Mouse (Mus musculus) kidney, postnatal 0 days (tissue): ENCODE measurements around the gene Tirap. TPM values are rescaled to one million over a fixed set of nuclear protein-coding genes. Genes with fewer than 3 reads are reported as not detected.
A peak's percentile ranks its signal among the peaks of the same experiment; 100 is the strongest.

Experiments
- ATAC-seq: fragments of 200-750 bp; cut with Nextera tagmentation; replicated peaks from 2 replicates; pipeline ENCODE4 v1.8.0; 2017; ENCODE audit warnings: low read depth, moderate number of reproducible peaks, moderate TSS enrichment, moderate library complexity; ENCODE audit not compliant: low FRiP score
- DNase-seq: peaks from one replicate; pipeline ENCODE4 v3.0.0-alpha.2; 2016; ENCODE audit warnings: low spot score
- H3K27ac ChIP-seq: fragments of 300-500 bp; sonication (generic); 2 replicates; pipeline ENCODE4 v1.5.1; 2014; ENCODE audit warnings: mild to moderate bottlenecking
- H3K27me3 ChIP-seq: fragments of 300-500 bp; sonication (generic); 2 replicates; pipeline ENCODE4 v1.6.1; 2014; ENCODE audit warnings: low read length, mixed read lengths; ENCODE audit not compliant: insufficient read depth
- H3K36me3 ChIP-seq: fragments of 300-500 bp; sonication (generic); 2 replicates; pipeline ENCODE4 v1.6.1; 2014; ENCODE audit warnings: low read length, mixed read lengths; ENCODE audit not compliant: insufficient read depth
- H3K4me1 ChIP-seq: fragments of 300-500 bp; sonication (generic); replicated peaks from 2 replicates; pipeline ENCODE4 v1.6.1; 2014; ENCODE audit warnings: antibody characterized with exemption, low read length, mixed read lengths; ENCODE audit not compliant: insufficient read depth
- H3K4me2 ChIP-seq: fragments of 300-500 bp; sonication (generic); 2 replicates; pipeline ENCODE4 v1.6.1; 2014; ENCODE audit warnings: mild to moderate bottlenecking, low read length, moderate library complexity, mixed read lengths
- H3K4me3 ChIP-seq: fragments of 300-500 bp; sonication (generic); replicated peaks from 2 replicates; pipeline ENCODE4 v1.5.1; 2014; ENCODE audit warnings: low read depth, low read length
- H3K9ac ChIP-seq: fragments of 300-500 bp; sonication (generic); 2 replicates; pipeline ENCODE4 v1.6.1; 2014; ENCODE audit warnings: low read depth, low read length
- H3K9me3 ChIP-seq: fragments of 300-500 bp; sonication (generic); replicated peaks from 2 replicates; pipeline ENCODE4 v1.6.1; 2016; ENCODE audit warnings: low read length, inconsistent platforms, mixed read lengths
- CTCF ChIP-seq: IDR thresholded peaks from 2 replicates; pipeline ENCODE4 v1.5.1; 2016; ENCODE audit warnings: antibody characterized with exemption, low read depth, mild to moderate bottlenecking, moderate library complexity
- WGBS: fragments of 180-500 bp; shearing (Covaris S2); extraction: QIAGEN DNeasy Blood & Tissue Kit; methylation state at CpG from one replicate; pipeline ENCODE4 v1.1.7; 2014; 5-methylcytosine and 5-hydroxymethylcytosine counted together
- polyA plus RNA-seq: library from polyadenylated mRNA; unstranded; fragments of >200 nt; fragmentation: Nextera tagmentation; extraction: Ambion mirVana; gene quantifications from 2 replicates; pipeline ENCODE4 v1.2.1, GENCODE M21; 2015

The Tirap gene
- polyA plus RNA-seq, 1 experiment from 2014 or later = 7.4 TPM

GRCm38 (mm10) chr9:35176124-35176659 is 23.9 kb downstream of the Tirap start:
- TF ChIP-seq CTCF = no peak
- Histone ChIP-seq H3K27me3 (no peaks in the 10 kb centered on the region), H3K4me2 (peak overlapping the region; percentile 91), H3K4me1 (0 out of 2 replicates have a peak, but pooled peaks cover 5% of the 10 kb centered on the region), H3K27ac (peak overlapping the region; percentile 66; the same call in 1 of the 2 replicates), H3K9ac (peak overlapping the region; percentile 45; the same call in 1 of the 2 replicates), H3K36me3 (no peaks in the 10 kb centered on the region), H3K9me3 (no peaks in the 10 kb centered on the region), H3K4me3 (peak overlapping the region; percentile 51)
- no peak for DNase-seq
- ATAC-seq = no peak; the same call in 1 of the 2 replicates
- WGBS = 51% methylated on average over 14 of the region's 14 CpGs

- Histone ChIP-seq H3K36me3 (no peaks in the 10 kb centered on the region), H3K9ac (peak within 1 kb of the TSS; percentile 45), H3K27me3 (no peaks in the 10 kb centered on the region), H3K4me1 (0 out of 2 replicates have a peak, but pooled peaks cover 5% of the 10 kb centered on the region), H3K9me3 (no peaks in the 10 kb centered on the region), H3K4me2 (peak within 1 kb of the TSS; percentile 91), H3K27ac (peak within 1 kb of the TSS; percentile 66), H3K4me3 (peak within 1 kb of the TSS; percentile 51)
- DNase-seq = peak; percentile 98
- 1% methylated on average over 38 of the region's 38 CpGs for WGBS
- ATAC-seq = peak; percentile 96
- TF ChIP-seq CTCF = peak; percentile 39
These were observed 24.6 kb downstream of the Tirap start, which contains the start of gene Dcps for GRCm38 (mm10) chr9:35175251-35176123. Gene Dcps, minus strand, starts transcription at chr9:35176061.

- DNase-seq (no peak), ATAC-seq (no peak)
- Histone ChIP-seq H3K4me3 (no peak overlapping the region), H3K27me3 (no peaks in the 10 kb centered on the region), H3K4me1 (0 out of 2 replicates have a peak, but pooled peaks cover 5% of the 10 kb centered on the region), H3K9ac (no peak overlapping the region), H3K9me3 (no peaks in the 10 kb centered on the region), H3K36me3 (no peaks in the 10 kb centered on the region), H3K27ac (no peak overlapping the region), H3K4me2 (no peak overlapping the region)
- no peak for TF ChIP-seq CTCF
- WGBS = 92% methylated on average over 1 of the region's 1 CpGs
These were observed 26.8 kb downstream of the Tirap start for GRCm38 (mm10) chr9:35173331-35173730.

GRCm38 (mm10) chr9:35170071-35170470 is 30.0 kb downstream of the Tirap start:
- DNase-seq (no peak), ATAC-seq (no peak)
- Histone ChIP-seq H3K27me3 (no peaks in the 10 kb centered on the region), H3K36me3 (no peaks in the 10 kb centered on the region), H3K9me3 (no peaks in the 10 kb centered on the region), H3K4me2 (no peak overlapping the region), H3K4me1 (0 out of 2 replicates have a peak, but pooled peaks cover 4% of the 10 kb centered on the region), H3K9ac (no peak overlapping the region), H3K4me3 (no peak overlapping the region), H3K27ac (no peak overlapping the region)
- 89% methylated on average over 7 of the region's 7 CpGs for WGBS
- TF ChIP-seq CTCF = no peak

- Histone ChIP-seq H3K36me3 (no peaks in the 10 kb centered on the region), H3K4me1 (no peaks in the 10 kb centered on the region), H3K27ac (no peak overlapping the region), H3K27me3 (no peaks in the 10 kb centered on the region), H3K4me2 (no peak overlapping the region), H3K9me3 (no peaks in the 10 kb centered on the region), H3K4me3 (no peak overlapping the region), H3K9ac (no peak overlapping the region)
- DNase-seq = no peak
- WGBS = 57% methylated on average over 9 of the region's 9 CpGs
- ATAC-seq = peak; percentile 53; the same call in 1 of the 2 replicates
- TF ChIP-seq CTCF = 0 out of 2 replicates have a peak, but pooled peaks have one; percentile 18
These were observed 33.1 kb downstream of the Tirap start for GRCm38 (mm10) chr9:35166798-35167635.
